Mouse (Mus musculus): ENCODE results near the gene D17H6S53E.

GRCm38 (mm10) chr17:35140490-35140996 is 14.4 kb downstream of the D17H6S53E start:
- no peak for TF ChIP-seq CTCF (IDR thresholded peaks at IDR 0.05; ENCODE audit: control insufficient read depth, insufficient read depth, insufficient read length)
- no peak for TF ChIP-seq CEBPB (IDR thresholded peaks at IDR 0.05; ENCODE audit: low read depth)
- no peak for TF ChIP-seq USF1 (IDR thresholded peaks at IDR 0.05; ENCODE audit: low read depth)
